Mouse (Mus musculus) Muller cell, postnatal 12 days (primary cell): ENCODE data around the gene Cdca3.

Experiments
- DNase-seq: peaks from one replicate; pipeline ENCODE4 v3.0.0-alpha.2; 2015; ENCODE audit errors: inconsistent ontology term

Gene Cdca3

GRCm38 (mm10) chr6:124831649-124832048 is 2.3 kb downstream of the Cdca3 start:
- no peak for DNase-seq

DNA sequence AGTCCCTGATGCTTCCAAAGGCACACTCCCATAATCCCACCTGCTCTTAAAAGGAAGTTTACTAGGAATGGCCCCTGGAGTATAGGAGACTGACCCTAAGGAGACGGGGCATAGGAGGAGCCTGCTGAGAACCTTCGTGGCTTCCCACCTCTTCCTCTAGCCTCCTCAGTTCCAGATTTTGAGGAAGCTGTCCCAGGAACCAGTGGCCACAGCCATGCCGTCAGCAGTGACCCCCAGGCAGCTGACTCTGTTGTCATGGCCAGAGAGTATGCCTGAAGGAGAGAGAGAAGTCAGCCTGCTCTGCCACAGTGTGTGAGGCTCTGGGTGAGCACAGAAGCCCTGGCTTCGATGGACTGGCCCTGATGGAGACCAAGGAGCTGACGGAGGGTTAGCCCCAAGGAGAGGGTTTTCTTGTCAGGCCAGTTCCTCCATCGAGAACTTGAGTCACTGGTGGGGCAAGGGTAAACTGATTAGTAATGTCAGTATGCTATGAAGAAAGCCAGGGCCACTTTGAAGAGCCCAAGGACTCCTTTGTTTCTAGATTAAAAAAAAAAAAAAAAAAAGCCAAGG is 5.2 kb downstream of the Cdca3 start:
- DNase-seq: no peak

DNA sequence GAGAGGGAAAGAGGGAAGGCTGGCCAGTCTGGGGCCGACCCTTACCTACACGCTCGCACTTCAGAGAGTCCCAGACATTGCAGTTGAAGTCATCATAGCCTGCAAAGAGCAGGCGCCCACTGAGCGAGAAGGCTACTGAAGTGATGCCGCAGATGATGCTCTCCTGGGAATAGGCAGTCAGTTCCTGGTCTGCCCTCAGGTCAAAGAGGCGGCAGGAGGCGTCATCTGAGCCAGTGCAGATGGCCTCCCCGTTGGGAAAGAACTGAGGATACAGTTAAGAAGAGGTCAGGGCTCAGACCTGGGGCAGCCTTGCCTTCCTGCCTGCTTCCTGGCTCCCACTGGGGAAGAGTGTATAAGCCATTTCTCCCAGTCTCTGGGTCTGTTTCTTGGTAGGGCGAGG is 6.2 kb downstream of the Cdca3 start:
- DNase-seq: no peak

- no peak for DNase-seq
These were observed 7.1 kb downstream of the Cdca3 start for GRCm38 (mm10) chr6:124836411-124836810.

DNA sequence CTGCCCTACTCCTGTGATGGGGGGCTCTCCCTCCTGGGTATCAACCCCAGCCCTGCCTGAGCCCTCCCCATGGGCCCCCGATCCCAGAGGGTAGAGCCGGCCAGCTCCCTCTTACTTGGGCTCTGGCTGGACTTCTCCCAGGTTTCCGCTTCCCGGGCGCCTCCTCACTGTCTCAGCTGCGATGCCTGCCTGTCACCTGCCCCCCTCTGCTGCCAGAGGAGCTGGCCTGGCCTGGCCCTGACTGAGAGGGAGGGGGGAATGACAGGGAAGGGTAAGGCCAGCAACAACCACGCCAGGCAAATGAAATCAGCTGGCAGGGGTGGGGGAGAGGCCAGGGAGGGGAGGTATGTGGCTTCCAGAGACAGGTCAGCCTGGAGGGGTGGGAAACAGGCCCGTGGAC is 10.5 kb downstream of the Cdca3 start:
- peak; percentile 17 for DNase-seq

DNA sequence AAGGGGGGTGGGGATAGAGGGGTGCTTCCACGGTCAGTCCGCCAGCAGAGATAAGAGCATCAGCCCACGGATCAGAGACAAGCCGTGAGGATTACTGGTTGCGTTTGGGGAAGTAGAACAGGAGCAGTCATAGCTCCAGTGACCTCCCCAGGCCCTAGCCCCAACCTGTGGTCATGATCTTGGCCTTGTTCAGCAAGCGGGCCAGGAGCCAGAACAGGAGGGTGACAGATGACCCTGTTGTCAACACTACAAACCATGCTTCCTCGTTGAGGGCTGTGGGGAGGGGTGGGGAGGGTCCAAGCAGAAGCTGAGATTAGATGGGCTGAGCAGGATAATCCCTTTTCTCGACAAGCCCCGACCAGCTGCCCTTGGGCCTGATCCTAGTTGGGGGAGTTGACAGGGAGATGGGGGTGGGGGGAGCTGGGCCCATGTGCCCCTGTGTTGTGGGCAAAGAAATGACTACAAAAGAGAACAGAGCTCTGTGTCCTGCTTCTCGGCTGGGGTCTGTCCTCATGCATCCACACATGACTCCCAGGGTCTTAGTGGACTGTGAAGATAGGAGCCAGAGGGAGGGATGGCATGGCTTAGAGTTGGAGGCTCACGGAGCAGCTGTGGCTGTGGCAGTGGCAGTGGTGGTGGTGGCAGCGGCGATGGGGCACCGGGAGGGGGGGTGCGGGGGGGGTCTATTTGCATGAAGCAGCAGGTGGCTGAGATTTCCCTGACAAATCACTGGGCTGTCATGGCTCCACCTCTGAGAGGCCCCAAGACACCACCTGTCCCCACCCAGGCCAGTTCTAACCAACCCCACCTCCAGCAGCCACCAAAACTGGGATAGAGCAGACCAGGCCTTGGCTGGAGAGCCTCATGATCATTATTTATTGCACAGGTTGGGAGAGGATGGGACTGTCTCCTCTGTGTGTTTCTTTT is 11.2 kb downstream of the Cdca3 start, which contains the start of gene Gnb3:
TSS of gene Gnb3 (minus strand) at position 35 of the 927 bp plus-strand sequence.
- no peak for DNase-seq

- DNase-seq: peak; percentile 89
These were observed 18.0 kb downstream of the Cdca3 start for GRCm38 (mm10) chr6:124847305-124847704.

DNA sequence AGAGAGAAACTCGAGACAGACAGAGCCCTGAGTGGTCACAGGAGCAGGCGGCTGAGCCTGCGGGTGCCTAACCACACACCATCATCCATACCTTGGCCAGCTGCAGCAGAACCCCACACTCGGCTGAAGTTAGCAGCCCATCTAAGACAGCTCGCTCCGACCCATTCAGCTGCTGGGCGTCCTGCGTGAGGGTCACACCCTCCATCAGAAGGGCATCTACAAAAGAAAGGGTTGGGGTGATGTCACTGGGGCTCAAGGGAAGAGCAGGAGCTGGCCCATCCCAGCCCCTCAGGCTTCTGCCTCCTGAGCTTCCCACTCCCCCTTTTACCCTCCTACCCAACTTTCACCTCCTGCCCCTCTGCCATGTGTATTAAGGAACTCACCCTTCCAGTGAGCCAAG is 21.2 kb downstream of the Cdca3 start:
- DNase-seq: no peak

GRCm38 (mm10) chr6:124854647-124855046 is 25.3 kb downstream of the Cdca3 start:
- no peak for DNase-seq

DNA sequence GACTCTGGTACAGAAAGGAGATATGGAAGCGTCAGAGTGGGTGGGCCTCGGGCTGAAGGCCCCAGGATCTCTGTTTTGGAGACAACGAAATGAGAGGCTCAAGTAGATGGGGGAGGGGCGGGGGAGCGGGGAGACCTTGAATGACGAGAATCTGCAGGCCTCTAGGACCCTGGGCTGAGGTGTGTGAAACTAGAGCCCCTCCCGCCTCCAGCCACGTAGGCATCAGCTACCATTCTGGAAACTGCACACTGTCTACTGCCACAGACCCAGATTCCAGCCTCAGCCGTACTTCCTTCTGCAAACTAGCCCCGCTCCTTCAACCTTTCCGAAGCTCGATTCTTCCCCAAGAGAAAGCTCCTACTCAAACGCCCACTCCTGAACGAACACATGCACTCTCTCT is 27.0 kb downstream of the Cdca3 start:
- no peak for DNase-seq

DNA sequence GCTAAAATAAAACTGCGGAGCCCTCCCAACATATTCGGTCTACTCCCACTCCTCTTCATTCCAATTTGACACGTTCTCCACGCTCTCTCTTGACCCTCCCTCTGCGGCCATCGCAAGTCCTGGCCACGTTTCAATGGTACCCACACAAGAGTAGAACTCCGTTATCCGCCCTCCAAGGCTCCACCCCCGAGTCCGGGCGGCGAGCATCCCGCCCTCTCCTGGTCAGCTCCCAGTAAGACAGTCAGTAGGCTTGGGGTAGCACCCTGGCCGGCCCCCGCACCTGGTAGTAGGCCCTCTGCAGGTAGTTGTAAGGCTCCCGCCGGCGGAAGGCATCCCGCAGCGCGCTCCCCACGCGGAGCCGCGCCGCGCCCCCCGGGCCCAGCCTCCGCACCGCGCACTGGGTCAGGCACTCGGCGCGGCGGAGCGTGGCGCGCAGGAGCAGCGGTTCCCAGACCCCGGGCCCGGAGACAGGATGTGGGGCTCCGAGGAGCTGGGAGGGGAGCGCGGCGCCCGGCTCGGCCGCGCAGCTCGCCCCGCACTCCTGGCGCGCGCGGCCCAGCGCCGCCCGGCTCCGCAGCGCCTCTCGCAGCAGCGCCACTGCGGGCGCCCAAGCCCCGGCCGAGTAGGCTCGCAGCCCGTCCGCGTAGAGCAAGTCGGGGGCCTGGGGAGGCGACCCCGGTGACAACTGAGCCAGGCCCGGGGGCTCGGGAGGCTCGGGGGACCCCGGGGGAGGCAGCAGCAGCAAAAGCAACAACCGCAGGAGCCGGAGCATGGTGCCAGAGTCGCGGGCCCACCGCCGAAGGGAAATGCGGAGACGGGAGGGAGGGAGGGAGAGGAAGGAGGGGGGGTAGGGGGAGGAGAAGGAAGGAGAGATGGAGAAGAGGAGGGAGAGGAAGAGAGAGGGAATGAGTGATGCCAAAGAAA is 27.8 kb downstream of the Cdca3 start, which contains the start of gene P3h3:
TSS of gene P3h3 (minus strand) at position 837 of the 924 bp plus-strand sequence.
- DNase-seq: peak; percentile 87

- peak; percentile 14 for DNase-seq
These were observed 28.6 kb downstream of the Cdca3 start for GRCm38 (mm10) chr6:124857840-124858530.

GRCm38 (mm10) chr6:124858561-124859318 is 29.4 kb downstream of the Cdca3 start:
- no peak for DNase-seq

DNA sequence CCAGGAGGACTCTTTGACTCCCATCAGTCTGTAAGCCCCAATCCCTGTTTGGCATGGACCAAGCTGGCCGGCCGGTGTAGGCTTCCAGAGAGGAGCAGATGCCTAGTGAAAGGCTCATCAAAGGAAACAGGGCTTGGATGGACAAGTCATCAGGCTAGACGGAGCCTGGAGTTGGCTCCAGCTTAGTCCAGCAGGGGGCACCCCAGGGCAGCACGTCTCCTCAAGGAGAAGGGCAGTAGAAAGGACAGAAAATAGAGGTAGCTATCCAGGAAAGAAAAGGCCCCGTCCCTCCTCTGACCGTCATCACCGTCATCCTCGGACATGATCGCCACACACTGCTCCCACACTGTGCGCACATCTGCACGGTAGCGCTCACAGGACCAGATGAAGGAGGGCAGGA is 30.4 kb downstream of the Cdca3 start:
- DNase-seq: peak; percentile 91

DNA sequence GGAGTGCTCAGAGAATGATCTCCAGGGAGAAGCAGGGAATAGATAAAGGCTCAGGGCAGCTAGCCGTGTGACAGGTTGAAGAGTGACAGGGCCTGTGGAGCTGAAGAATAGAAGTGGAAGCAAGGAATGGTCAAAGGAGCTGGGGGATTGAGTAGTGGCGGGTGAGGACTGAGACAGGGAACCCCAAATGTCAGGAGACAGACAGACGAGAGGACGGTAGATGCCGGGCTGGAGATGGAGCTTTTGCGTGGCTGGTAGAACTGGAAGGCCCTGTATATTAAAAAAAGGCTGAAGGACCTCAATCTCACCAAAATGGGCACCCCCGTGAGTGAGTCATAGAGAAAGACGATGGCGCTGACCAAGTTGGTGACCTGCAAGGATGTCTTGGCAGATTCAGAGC is 31.2 kb downstream of the Cdca3 start:
- DNase-seq: no peak

DNA sequence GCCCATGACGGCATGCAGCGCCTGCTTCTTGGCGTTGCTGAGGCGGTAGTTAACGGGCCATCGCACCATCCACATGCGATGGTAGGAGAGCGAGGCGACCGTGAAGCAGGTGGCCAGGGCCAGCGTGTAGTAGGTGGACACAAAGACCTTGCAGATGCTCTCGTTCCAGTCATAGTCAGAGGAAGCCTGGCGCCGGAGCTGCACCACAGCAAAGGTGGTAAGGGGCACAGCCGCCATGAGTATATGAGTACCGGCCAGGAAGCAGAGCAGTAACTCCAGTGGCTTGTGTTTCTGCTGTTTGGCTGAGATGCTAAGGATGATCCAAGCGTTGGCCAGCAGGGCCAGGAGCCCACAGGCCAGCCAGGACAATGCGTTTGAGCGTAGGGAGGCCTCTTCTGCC is 31.9 kb downstream of the Cdca3 start:
- DNase-seq: no peak

DNA sequence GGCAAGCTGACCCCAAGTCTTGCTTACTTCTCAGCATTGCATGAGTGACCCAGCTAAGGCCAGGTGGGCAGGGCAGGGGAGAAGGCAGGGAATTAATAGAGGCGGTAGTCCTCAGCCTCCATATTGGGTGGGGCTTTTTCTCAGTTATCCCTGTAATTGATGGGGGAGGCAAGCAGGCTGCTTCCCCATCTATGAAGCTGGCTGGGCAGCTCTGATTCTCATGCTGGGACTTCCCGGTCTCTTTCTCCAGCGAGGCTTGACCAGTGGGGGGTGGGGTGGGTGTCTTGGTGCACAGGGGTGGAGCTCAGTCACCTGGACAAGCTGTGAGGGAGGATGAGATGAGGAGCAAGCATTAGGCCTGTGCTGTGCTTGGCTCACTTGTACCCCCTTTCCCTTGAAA is 32.5 kb downstream of the Cdca3 start:
- no peak for DNase-seq

- no peak for DNase-seq
These were observed 33.2 kb downstream of the Cdca3 start for GRCm38 (mm10) chr6:124862406-124863124.

GRCm38 (mm10) chr6:124863125-124863657 is 33.8 kb downstream of the Cdca3 start:
- peak; percentile 17 for DNase-seq
